ENCODE assay signal across 18 mouse cellular contexts in the genomic region with DNA sequence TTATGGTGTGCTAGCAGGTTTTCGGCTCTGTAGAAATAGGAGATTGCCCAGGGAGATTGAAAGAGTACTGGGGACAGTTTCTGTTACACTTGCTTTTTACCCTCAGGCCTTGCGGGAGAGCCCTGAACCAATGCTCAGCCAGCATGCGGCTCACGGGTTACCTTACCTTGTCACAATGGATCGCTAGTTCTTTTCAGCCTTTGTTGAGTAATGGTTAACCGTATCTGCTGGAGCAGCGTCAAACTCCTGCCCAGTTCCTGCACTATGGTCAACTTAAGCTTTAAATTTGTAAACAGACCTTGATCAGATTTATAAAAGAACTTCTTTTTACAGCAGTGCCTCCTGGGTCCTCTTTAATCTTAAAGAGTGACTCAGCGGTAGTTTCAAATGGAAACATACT. TPM values are rescaled to one million over a fixed set of nuclear protein-coding genes. Genes with fewer than 3 reads are reported as not detected.
DNase-seq lines count a peak whose midpoint lies in the region.
"Had no signal": no experiment of that assay in that cellular context is flagged by ENCODE, and none has a peak within 500 bp of the region (broad histone marks: within the 10 kb centered on the region; RNA-seq: fewer than 3 reads in every experiment).

No protein-coding gene starts in this region.

- peak; percentile 64 for DNase-seq in heart, adult 11 months
- DNase-seq in heart, adult 18-20 months: no peak
- peak; percentile 35 for DNase-seq in kidney, adult 9 months
- no peak for DNase-seq in kidney, adult 8-10 months
- DNase-seq in kidney, postnatal 25 days: peak; percentile 42 to 55
- DNase-seq in kidney, postnatal 4 days: no peak
- DNase-seq: adrenal gland, adult 8-10 months; adrenal gland, postnatal 25 days; cerebellum, adult 11-12 months; cerebellum, adult 8-10 months; cerebellum, postnatal 10 days; cerebellum, postnatal 36 days; embryo, embryonic 11 days; gastrocnemius, postnatal 25 days had no signal

RNA-seq across cellular contexts. Expression of a gene that starts 53.1 kb away (rescaled TPM):
- total RNA-seq in heart, adult 18-20 months (2021): not detected
- total RNA-seq: adrenal gland, adult 8-10 months; adrenal gland, postnatal 25 days; gastrocnemius, adult 8-10 months; gastrocnemius, postnatal 25 days; heart, adult 8-10 months; heart, postnatal 25 days; hematopoietic stem cell, adult 5-6 weeks had no signal

Comparison
In these comparisons a context has a peak if more than half of its experiments do, and no peak if none do; other contexts are left out.
1. DNase-seq: peak in heart, adult 11 months (single experiment), kidney, adult 9 months (single experiment) and kidney, postnatal 25 days (2 of 2); none in heart, adult 18-20 months (0 of 2), kidney, adult 8-10 months (0 of 2) and kidney, postnatal 4 days (0 of 2).